In the genomic region with DNA sequence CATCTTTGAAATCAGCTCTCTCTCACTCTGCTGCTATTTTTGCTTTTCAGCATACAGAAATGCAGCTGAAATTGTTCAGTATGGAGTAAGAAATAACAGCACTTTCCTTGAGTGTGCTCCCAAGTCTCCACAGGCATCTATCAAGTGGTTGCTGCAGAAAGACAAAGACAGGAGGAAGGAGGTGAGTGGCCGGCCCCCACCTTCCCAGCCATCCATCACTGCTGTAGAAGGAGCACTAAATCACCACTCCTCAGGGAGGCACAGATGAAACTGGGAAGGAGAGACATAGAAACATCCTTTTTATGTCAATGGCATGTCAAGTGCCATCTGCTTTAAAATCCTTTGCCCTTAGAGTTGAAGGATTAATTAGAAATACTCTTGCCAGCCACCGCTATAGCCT, we compare ENCODE assay signal across 18 mouse cellular contexts.
DNase-seq lines count a peak whose midpoint lies in the region; ATAC-seq lines count a peak whose summit lies in the region.
"Had no signal": no experiment of that assay in that cellular context is flagged by ENCODE, and none has a peak within 500 bp of the region (broad histone marks: within the 10 kb centered on the region; RNA-seq: fewer than 3 reads in every experiment).

No protein-coding gene starts in this region.

- peak; percentile 56; the same call in 1 of the 2 replicates for ATAC-seq in hindbrain, embryonic 12.5 days (ENCODE audit: low FRiP score)
- ATAC-seq in midbrain, embryonic 16.5 days: peak; percentile 81
- no peak for ATAC-seq in heart, embryonic 12.5 days (ENCODE audit: insufficient number of reproducible peaks, low FRiP score)
- ATAC-seq: inflammation-experienced regulatory T-cells, adult 6 months had no signal

- H3K4me1 ChIP-seq in hindbrain, embryonic 12.5 days: no peaks in the 10 kb centered on the region
- H3K4me1 ChIP-seq in midbrain, embryonic 16.5 days (ENCODE audit: control insufficient read depth, insufficient read depth, low read length): peaks cover 4% of the 10 kb centered on the region; the same call in 1 of the 2 replicates
- no peaks in the 10 kb centered on the region for H3K4me1 ChIP-seq in heart, embryonic 12.5 days (replicated peaks)
- H3K4me1 ChIP-seq: limb, embryonic 13.5 days; stomach, embryonic 15.5 days had no signal

- no peak overlapping the region for H3K9ac ChIP-seq in hindbrain, embryonic 12.5 days
- H3K9ac ChIP-seq in midbrain, embryonic 16.5 days (ENCODE audit: low read depth, low read length): no peak overlapping the region
- H3K9ac ChIP-seq in heart, embryonic 12.5 days: no peak overlapping the region
- H3K9ac ChIP-seq: limb, embryonic 13.5 days; stomach, embryonic 15.5 days had no signal

- WGBS in hindbrain, embryonic 12.5 days: 27% methylated on average over 2 of the region's 2 CpGs
- 47% methylated on average over 2 of the region's 2 CpGs for WGBS in midbrain, embryonic 16.5 days
- WGBS in heart, embryonic 12.5 days: 59% methylated on average over 2 of the region's 2 CpGs

- no peaks in the 10 kb centered on the region for H3K9me3 ChIP-seq in hindbrain, embryonic 12.5 days (replicated peaks)
- H3K9me3 ChIP-seq in midbrain, embryonic 16.5 days (replicated peaks; ENCODE audit: control insufficient read depth, low read length, poor library complexity, severe bottlenecking): no peaks in the 10 kb centered on the region
- no peaks in the 10 kb centered on the region for H3K9me3 ChIP-seq in heart, embryonic 12.5 days (replicated peaks)
- H3K9me3 ChIP-seq: stomach, embryonic 15.5 days had no signal

- intact Hi-C loops in heart, postnatal 10 days (cut with DNase I): no loop called here

- peak; percentile 14 for DNase-seq in brain, adult 2 months (ENCODE audit: low read depth, low spot score)
- DNase-seq in embryo, embryonic 11 days: peak; percentile 33
- DNase-seq in lung, postnatal 25 days (ENCODE audit: low spot score): no peak
- DNase-seq in heart, postnatal 10 days: no peak
- no peak for DNase-seq in thymus, postnatal 25 days
- DNase-seq: cerebellum, adult 2 months; kidney, adult 9 months; lung, adult 18-20 months; retina, postnatal 1 day had no signal

- no peak overlapping the region for H3K4me2 ChIP-seq in hindbrain, embryonic 12.5 days (replicated peaks)
- no peak overlapping the region for H3K4me2 ChIP-seq in midbrain, embryonic 16.5 days (ENCODE audit: low read length)
- no peak overlapping the region for H3K4me2 ChIP-seq in heart, embryonic 12.5 days
- H3K4me2 ChIP-seq: limb, embryonic 13.5 days; stomach, embryonic 15.5 days had no signal

- no peaks in the 10 kb centered on the region for H3K27me3 ChIP-seq in hindbrain, embryonic 12.5 days
- no peaks in the 10 kb centered on the region for H3K27me3 ChIP-seq in midbrain, embryonic 16.5 days (ENCODE audit: control insufficient read depth, insufficient read depth, low read depth, low read length)
- no peaks in the 10 kb centered on the region for H3K27me3 ChIP-seq in heart, embryonic 12.5 days (replicated peaks)
- H3K27me3 ChIP-seq: limb, embryonic 13.5 days; stomach, embryonic 15.5 days had no signal

- no peak overlapping the region for H3K4me3 ChIP-seq in hindbrain, embryonic 12.5 days
- H3K4me3 ChIP-seq in midbrain, embryonic 16.5 days (ENCODE audit: low read depth, low read length): no peak overlapping the region
- H3K4me3 ChIP-seq in heart, embryonic 12.5 days: no peak overlapping the region
- H3K4me3 ChIP-seq: left cerebral cortex, adult 2 months; limb, embryonic 13.5 days; myocyte; stomach, embryonic 15.5 days had no signal

- H3K27ac ChIP-seq in hindbrain, embryonic 12.5 days: no peak overlapping the region
- H3K27ac ChIP-seq in midbrain, embryonic 16.5 days (ENCODE audit: low read length): no peak overlapping the region
- no peak overlapping the region for H3K27ac ChIP-seq in heart, embryonic 12.5 days (ENCODE audit: poor library complexity, severe bottlenecking)
- H3K27ac ChIP-seq: left cerebral cortex, adult 2 months; limb, embryonic 13.5 days; macrophage; stomach, embryonic 15.5 days had no signal

- H3K36me3 ChIP-seq in hindbrain, embryonic 12.5 days: no peaks in the 10 kb centered on the region
- no peaks in the 10 kb centered on the region for H3K36me3 ChIP-seq in midbrain, embryonic 16.5 days (ENCODE audit: control insufficient read depth, insufficient read depth, low read length)
- peaks cover 17% of the 10 kb centered on the region for H3K36me3 ChIP-seq in heart, embryonic 12.5 days
- H3K36me3 ChIP-seq: stomach, embryonic 15.5 days had no signal

Comparison
In these comparisons a context has a peak if more than half of its experiments do, and no peak if none do; other contexts are left out.
1. DNase-seq: peak in brain, adult 2 months (single experiment) and embryo, embryonic 11 days (single experiment); none in lung, postnatal 25 days (single experiment), heart, postnatal 10 days (0 of 2) and thymus, postnatal 25 days (single experiment).